Mouse (Mus musculus): ENCODE data around the gene Tmub1.

DNA sequence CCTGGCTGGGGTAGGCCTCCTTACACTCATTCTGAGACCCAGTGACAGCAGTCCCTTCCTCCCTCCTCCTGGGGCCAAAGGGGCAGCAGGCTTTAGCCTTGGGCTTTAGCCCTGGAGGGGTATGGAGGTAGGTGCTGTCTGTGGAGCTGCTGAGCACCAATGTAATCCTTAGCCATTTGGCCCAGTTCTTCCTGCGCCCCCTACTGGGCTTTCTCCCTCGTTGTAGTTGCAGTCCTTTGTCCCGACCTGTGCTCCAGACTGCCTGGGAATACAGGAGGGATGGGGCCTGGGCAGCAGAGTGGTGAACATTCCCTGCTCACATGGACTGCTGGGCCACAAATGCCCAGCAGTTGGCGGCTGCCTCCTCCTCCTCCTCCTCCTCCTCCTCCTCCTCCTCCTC is 34.0 kb upstream of the Tmub1 start:
- TF ChIP-seq GATA1 (IDR thresholded peaks at IDR 0.05; ENCODE audit: low read length) (no peak), TAL1 (IDR thresholded peaks at IDR 0.05; ENCODE audit: low read length) (no peak)
